Mouse (Mus musculus) kidney, adult 8-10 months (tissue): ENCODE data around the gene Mfap1b.
A peak's percentile ranks its signal among the peaks of the same experiment; 100 is the strongest.
"Not testable (repeated sequence)": the region's sequence is repeated elsewhere in the genome, so short reads cannot be mapped to it uniquely, and the experiment has no call there.

Source experiments
- DNase-seq, 2 experiments: peaks; one replicate each; pipeline ENCODE4 v3.0.0; 2022

The Mfap1b gene

DNA sequence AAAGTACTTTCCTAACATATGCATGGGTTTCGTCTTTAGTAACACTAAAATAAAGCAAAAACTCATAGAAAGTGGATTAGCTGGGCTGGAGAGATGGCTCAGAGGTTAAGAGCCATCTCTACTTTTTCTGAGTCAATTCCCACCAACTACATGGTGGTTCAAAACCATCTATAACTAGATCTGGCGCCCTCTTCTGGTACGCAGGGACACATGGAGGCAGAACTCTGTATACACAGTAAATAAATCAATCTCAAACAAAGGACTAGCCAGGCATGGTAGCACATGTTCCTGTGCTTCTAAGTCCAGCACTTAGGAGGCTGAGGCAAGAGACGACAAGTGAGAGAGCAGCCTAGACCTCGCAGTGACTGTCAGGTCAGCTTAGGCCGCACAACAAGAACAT is 4.9 kb downstream of the Mfap1b start:
- DNase-seq: not testable (repeated sequence)

DNA sequence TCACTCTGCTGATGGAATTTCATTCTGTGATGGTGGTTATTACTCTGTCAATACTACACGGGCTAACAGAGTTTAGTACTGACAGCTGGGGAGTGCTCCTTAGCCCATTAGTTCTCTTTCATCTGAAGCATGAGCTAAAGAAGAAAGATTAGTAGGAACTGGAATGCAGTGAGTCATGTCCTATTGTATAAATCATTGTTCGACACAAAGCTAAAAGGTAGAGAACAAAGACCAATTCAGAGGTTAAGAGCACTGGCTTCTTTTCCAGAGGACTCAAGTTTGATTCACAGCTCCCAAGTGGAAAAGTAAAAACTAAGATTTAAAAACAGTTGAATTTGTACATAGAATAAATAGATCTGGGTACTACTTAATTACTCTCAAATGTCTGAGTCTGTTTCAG is 13.8 kb downstream of the Mfap1b start:
- DNase-seq: no peak

DNA sequence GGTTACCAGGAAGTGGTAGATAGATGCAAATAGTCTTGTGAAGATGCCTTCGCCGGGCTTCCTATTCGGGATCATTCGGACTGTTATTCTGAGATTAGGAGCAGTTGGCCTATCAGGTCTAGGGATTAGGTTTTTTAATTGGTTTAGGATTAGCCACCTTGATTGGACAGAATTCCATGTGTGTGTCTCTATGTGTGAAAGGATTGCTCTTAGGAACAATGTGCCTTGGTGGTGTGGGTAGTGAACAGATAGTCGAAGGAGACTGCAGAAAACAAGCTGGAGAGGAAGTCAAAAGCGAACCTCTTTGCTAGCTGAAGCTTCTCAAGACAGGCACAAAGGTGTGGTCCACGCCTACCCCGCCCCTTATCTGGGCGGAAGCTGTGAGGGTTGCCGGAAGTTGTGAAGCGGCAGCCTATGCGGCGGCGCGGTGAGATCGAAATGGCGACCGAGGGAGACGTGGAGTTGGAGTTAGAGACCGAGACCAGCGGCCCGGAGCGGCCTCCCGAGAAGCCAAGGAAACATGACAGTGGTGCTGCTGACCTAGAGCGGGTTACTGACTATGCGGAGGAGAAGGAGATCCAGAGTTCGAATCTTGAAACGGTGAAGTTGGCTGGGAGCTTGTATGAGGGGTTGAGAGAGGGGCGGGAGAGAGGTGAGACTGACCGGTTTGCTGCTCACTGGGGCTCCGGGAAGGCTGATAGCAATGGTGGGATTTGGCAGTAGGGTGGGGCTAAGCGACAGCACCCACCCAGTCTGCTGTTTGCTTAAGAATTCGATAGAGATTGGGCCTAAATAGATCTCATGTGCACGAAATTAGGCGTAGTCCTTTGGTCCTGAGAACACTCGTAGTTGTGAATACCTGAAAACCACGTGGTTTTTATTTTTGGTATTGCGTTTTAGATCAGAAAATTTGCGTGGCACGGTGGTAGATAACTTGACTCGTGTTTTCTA is 16.9 kb downstream of the Mfap1b start, which contains the start of gene Serinc4:
TSS of gene Serinc4 (minus strand) at position 90 of the 951 bp plus-strand sequence.
- peak; percentile 82 to 86 for DNase-seq

DNA sequence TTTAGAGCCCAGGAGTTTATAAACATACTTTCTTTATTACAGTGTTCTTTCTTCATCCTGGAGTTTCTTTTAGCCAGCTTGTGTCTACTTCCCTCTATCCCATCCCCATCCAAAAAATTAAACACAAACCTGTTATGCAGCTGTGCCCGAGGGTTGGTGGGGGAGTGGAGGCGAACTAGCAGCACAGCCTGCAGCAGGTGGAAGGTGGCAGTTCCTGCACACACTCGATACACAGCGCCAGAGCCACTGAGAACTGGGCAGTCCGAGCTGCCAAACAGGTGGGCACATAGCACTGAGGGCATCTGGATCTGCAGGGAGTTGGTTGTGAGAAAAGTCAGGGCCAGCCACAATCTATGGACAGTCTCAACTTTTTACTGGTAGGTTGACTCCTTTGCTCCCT is 18.3 kb downstream of the Mfap1b start:
- DNase-seq: no peak

DNA sequence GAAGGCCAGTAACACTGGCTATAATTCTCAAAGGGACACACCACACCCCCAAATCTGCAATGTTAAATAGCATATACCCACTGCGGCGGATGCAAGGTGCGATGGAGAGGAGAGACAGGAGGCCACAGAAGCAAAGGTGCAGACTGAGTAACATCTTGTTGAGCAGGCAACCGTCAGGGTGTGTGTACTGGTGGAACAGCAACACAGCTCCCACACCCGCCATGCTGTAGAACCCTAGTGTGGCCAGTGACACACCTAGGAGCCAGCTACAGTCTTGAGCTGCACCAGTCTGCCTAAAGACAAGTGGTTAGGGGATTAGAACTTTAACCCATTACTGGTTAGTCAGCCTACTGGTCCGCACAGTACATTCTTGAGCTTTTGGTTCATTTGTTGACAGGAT is 19.9 kb downstream of the Mfap1b start:
- DNase-seq: no peak

DNA sequence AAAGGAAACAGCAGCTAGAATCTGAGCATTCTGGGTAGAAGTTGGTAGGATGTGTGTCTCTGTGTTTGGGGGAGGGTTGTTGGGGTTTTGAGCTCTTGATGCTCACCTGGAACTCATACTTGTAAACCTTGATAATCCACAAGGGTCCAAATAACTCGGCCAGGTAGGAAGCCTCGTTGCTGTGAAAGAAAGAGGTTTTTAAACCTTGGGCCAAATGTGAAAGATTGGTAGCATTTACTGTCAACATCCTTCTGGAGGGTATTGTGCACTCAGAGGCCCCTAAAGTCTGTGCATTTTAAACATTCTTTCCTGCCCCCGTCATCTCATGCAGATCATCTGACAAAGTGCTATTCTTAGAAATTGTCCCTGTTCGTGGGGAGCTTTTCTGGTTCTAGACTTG is 20.9 kb downstream of the Mfap1b start, which contains the start of gene Hypk:
TSS of gene Hypk (plus strand) at position 301 of the 400 bp plus-strand sequence.
- DNase-seq: no peak

DNA sequence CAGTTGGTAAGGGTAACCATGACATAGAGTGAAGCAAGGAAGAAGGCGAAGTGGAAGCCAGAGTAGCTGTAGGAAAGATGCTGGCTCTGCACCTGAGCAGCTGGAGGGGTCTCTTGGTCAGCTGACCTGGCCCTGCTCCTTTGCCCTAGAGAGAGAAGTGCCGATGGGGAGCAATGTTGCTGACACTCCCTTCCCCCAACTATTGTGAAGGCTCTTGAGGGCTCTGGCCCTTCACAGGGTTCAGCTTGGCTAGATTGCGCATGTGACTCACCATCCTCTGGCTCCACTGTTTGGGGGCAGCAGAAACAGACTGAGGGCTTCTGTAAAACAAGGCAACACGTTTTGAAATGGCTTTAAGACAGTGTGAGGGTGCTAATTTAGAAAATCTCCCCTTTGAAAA is 21.5 kb downstream of the Mfap1b start:
- DNase-seq: no peak

DNA sequence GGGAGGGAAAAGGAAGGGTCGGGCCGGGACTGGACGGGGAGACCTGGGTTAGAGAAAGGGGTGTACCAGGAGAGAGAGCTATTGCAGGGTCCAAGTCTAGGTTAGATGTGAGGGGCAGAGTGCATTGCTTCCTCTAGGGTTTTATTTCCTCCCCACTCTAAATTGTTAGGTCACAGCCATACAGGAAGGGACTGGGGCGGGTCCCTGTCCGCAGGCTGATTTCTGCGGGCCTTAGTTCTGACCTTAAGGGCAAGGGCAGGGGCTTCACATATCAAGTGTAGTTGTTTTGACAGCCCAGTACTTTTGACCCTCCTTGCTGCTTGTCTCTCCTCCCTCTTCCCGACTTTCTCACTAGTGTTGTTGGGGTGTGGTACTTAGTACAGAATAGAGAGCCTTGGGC is 23.8 kb downstream of the Mfap1b start:
- no peak for DNase-seq

DNA sequence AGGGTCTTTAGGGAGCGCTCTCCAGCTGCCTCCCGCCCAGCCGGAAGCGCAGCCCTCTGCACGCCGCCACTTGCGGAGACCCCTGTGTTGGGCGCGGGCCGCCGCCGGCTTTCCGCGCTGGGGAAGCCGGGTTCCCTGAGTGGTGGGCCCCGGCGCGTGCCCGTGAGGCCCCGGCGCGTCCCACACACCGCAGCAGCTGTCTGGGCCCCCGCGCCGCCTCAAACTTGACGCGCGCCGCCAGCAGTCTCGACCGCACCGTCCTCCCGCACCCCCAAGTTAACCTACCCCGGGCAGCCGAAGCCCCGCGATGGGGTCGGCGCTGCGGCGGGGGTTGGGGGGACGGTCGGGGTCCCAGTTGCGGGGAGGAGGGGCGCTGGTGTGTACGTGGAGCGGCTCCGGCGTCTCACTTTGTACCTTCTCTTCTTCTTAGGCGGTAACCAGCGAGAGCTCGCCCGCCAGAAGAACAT is 24.3 kb downstream of the Mfap1b start:
- no peak for DNase-seq

DNA sequence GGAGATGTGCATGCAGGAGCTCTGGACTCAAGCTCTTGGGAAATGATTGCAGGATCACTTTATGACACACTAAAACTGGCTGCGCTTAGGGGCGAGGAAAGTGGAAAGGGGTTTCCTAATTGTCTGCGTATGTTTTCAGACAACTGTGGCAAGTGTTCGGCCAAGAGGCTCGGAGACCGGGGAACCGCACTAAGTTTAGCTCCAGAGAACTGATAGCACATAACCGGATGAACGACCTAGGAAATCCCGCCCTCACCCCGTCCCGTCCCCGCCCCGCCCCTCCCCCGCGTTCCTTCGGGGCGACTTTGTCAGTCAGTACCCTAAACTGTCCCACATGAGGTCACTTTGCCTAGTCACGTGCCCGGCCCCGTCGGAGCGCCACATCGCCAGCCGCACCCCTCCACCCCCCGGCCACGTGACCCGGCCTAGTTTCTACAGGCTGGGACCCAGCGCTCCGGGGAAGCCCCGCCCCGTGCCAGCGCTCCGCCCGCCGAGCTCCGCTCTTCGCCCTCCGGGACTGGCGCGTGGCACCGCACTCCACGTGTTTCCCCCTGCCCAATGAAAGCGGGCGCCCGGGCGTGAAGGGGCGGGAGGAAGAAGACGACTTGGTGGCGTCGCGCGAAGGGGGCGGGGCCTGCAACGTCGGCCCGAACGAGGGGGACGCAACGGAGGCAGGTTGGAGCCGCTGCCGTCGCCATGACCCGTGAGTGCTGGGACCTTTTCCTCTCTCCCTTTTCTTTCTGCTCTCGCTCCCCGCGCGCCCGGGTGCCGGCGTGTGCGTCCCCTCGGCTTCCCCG is 24.9 kb downstream of the Mfap1b start, which contains the start of gene Serf2:
TSS of gene Serf2 (plus strand) at position 457 of the 797 bp plus-strand sequence.
- DNase-seq: peak; percentile 100

DNA sequence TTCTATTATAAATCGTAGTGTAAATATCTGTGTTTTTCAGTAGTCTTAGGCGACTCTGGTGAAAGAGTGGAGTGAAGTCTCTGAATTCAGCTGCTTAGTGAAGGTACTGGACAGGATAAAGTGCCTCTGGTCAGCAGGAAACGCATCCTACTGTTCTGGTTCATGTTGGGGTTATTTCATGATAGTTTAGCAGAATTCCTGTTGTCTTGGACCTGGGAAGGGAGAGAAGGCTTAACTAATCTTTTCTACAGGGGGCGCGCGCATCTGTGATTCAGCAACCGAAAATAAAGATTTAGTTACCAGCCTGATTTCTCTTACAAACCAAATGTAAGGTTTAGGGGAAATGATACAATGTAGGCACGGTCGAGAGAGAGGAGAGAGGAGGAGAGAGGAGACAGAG is 25.7 kb downstream of the Mfap1b start:
- DNase-seq: peak; percentile 51 to 64

DNA sequence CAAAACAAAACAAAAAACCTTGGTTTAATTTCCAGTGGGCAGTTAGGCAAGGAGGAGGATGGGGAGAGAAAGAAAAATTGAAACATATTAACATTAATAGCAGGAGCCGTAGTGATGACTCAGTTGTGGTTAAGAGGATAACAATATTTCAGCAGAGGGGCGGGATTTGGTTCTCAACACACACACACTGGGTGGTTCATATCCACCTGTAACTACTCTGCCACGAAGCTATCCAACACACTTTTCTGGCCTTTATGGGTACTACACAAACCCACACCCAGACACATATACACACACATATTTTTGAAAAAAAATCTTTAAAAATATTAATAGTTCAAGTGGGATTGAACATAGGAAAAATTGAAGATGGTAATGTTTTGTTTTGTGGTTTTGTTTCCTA is 26.9 kb downstream of the Mfap1b start:
- no peak for DNase-seq

DNA sequence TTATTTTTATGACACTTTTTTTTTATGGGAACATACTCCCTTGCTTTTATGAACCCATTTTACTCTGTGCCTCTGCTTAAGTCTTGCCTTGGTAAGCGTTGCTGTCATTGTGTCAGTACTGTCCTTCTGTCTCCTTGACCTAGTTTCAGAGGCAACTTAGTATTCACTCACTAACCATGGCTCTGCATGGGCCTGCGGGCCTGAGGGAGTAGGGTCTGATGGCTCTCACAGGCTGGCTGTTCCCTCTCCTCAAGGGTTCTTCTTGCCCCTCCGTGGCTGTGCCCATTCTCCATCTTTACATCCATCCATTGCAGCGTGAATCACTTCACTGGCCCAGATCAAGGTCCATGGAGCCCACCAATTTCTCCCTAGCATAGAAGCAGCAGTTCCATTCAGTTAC is 27.4 kb downstream of the Mfap1b start:
- no peak for DNase-seq

DNA sequence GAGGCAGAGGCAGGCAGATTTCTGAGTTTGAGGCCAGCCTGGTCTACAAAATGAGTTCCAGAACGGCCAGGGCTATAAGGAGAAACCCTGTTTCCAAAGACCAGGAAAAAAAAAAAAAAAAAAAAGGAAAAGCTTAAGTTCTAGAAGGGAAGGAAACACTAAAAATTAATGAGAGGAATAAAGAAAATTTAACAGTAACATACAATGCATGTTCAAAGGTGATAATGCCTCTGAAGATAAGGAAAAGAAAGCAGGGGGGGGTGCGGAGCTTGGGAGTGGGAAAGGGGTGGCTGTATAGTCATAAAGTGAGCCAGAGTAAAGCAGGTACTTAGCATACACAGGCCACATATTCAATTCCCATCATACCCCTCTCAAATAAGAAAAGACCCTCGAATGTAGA is 28.8 kb downstream of the Mfap1b start:
- no peak for DNase-seq

DNA sequence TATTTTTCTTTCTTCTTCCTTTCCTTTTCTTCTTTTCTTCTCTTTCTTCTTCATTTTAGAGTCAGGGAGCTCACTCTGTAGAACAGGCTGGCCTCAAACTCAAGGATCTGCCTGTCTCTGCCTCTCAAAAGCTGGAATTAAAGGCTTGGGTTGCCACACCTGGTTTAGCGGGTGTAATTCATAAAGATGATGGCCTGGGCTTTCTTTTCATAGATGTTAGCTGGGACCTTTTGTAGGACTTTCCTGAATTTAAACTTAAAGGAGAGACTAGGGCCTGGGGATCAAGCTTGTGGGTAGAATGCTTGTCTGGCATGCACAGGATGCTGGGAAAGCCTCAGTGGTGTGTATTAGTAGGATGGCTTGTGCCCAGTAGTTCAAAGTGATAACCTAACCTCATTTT is 29.7 kb downstream of the Mfap1b start, which contains the start of gene Ell3:
TSS of gene Ell3 (minus strand) at position 101 of the 400 bp plus-strand sequence.
- no peak for DNase-seq

DNA sequence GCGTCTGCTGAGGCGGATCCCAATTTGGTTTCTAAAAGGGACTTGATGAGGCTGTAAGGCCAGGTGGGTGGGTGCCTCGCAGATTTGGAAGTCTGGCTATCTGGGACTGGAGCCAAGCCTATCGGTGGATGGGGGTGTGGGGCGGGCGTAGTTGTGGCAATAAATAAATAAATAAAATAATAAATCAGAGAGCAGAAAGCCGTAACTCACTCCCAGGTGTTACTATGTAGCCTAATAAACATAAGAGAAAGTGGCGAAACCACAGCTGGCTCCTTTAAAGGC is 30.9 kb downstream of the Mfap1b start:
- DNase-seq: no peak

DNA sequence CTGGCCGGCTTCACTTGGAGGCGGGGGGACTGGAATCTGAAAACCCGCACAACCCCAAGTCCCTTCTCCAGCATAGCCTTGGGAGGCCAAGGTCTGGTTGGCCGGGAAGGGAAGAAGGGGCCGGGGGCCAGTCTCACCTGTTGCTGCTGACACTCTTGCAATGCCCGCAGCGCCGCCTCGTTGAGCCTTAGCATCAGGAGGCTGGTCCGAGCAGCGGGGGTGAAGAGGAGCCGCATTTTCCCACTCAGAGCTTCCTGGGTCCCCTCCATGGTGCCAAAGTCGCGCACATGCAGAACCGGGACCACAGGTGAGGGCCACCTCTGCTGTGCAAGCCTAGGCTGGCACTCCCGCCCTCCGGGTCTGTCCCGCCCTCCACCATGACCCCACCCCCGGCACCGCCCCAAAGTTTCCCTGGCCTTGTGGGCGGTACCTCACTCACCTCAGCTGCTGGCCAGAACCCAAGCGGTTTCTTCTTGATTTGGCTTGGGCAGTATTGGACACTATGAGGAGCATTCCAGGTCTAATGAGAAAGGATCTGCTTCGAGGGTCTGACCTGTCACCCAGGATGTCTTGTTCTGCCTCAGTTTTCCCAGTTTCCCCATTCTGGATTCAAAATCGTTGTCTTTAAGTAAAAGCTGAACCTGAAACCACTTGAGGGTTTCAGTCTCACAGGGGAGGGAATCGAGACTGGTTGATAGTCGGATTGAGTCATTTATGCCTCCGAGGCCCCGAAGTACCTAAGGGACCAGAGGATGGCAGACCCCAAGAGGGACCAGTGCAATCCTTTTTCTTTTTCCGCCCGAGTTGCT is 31.4 kb downstream of the Mfap1b start:
- DNase-seq: peak; percentile 82 to 91

DNA sequence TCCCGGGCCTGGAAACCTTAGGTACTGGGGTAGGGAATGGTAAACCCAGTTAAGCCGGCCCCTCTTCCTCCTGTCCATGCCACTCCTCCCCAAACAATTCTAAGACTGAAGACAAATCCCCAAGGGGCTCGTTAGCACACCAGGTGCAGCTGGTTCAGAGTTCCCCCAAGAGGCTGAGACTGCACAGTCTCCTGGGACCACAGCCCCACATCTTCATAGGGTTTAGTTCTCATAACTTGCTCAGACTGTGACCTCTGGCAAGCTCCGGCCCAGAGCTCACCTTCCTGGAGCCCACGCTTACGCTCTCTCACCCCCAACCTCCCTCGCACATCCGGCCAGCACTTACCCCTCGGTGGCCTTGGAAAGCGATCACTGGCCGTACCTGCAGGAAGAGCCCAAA is 32.1 kb downstream of the Mfap1b start:
- DNase-seq: no peak

DNA sequence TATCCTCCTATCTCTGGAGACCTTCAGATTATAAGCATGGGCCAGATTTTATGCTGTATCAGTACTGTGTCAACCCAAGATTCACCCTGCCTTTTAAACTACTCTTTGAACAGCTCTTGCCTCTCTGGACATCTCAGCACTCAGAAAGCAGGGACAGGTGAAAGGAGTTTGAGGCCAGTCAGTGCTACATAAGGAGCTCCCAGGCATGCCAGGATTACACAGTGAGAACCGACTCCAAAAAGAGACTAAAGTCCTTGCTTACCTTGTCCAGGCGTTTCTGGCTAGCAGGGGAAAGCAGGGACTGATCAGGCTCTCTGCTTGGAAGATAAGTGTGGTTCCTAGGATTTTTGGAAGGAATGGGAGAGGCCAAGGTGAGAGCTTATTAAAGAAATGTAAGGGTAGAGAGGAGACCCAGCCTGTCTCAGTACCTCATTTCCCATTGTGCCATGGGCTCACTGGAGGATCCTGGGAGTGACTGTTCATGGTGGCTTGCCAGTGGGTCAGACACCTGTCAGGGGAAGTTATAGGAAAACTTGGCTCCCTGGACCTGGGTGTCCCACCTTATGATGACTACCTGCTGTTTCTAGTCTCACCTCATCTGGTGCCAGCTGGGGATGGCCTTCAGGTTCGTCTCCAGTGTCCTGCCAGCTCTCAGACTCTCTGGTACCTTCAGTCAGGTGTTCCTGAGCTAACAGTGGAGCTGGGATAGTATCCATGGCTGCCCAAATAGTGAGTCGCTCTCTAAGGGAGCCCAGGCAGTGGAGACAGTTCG is 32.8 kb downstream of the Mfap1b start:
- DNase-seq: no peak

DNA sequence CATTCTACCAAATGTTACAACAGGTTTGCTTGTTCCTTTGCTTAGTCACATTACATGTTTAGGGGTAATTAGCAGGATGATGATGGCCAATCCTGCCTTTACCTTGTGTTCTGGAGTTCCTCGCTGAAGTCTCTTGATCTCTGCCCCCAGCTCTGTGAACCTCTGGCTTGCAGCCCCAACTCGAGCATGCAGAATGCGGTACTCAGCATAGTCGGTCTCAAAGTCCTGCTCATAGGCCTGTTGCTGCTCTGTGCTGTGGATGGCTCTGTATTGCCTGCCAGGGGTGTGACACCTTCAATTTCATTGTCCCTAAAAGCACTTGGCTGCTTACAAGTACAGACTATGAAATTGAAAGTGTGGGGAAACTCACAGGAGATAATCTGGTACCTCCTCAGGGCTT is 34.1 kb downstream of the Mfap1b start:
- DNase-seq: peak; percentile 78 to 81

DNA sequence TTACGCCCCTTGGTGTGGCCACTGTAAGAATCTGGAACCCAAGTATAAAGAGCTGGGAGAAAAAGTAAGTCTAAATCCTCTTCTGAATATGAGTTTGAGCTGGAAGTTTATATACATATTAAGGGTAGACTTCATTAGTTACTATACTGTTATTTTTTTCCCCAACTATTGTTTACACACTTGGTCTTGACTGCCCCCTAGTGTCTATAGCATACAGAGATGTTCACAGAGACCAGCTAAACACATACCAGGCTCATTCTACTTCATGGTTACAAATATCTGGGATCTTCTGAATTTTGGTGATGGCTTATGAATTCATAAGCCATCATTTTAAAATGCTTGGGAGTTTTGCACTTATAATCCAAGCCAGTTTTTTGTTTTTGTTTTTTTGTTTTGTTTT is 39.0 kb downstream of the Mfap1b start:
- DNase-seq: no peak

DNA sequence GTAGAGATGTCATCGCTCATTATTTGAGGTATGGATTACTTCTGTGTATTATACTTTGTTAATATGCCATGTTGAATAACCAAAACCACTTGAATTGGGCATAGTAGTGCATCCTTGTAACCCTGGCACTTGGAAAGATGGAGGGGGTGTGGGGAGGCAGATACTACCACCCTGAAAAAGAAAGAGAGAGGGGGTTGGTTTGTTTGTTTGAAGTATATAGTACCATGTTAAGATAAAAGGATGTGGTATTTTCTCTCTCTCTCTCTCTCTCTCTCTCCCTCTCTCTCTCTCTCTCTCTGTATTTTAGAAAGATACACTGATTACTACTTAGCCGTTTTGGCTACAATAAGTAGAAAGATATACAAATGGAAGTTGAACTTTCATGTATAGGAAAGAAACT is 48.0 kb downstream of the Mfap1b start:
- DNase-seq: no peak
